Mouse (Mus musculus): ENCODE results near the gene Immp2l.

Immp2l gene

DNA sequence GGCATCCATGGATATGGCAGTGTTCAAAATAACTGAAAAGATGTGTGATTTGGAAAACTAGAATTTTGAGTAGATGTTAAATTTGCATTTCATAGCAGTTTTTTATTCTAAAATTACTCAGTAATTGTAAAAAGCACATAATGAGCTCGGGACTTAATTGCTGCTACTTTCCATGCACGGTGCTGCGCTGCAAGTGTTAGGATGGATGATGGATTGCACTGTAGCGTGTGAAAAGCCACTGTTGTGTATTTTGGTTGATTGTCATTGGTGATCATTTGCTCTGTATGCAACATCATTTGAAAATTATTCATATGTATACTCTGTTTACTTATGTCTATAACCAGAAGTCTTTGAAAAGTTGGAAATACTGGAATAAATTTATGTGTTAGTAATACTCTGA, 394.1 kb downstream of the Immp2l start:
- no peak for DNase-seq (ENCODE audit: low read depth in 2 of 2, low spot score in 2 of 2)

DNA sequence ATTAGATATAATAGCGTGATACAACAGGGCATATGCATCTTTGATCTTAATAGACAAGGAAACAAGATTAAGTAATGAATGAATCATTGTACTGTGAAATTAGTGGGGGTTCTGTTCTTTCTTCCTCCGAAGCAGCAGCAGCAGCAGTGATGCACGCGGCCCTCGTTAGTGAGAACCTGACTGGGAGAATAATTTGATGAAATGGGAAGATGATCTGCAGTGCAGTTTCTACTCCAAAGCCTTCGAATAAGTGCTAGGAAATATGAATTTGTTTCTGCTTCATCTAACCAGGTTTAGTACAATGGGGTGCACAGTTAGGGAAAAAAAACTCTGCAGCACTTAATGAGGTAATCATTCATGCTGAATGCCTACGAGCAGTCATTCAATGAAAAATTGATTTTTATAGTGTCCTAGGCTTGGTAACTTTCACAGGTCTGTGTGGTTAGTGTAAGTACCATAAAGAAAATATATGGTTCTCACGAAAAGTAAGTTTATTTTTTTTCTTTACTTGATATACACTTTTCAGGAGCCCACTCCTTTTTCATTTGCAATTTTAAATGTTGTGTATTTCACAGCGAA, 401.3 kb downstream of the Immp2l start:
- no peak for DNase-seq (ENCODE audit: low read depth in 2 of 2, low spot score in 2 of 2)

DNA sequence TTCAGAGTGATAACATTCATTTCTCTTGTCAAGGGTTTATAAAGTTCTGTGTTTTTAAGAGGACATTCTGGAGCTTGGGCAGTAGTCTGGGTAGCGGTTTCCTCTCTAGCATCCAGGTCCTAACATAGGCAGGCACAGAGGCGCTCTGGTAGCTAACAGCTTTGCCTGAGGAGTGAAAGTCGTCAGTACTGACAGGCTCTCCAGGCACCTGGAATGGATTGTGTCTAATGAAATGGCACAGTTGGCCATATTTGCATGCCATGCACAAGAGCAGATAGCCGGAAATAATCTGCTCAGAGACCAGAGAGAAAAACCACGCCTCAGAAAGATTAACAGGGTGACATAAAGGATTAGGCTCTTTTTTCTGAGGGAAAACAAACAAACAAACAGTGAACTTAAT, 403.6 kb downstream of the Immp2l start:
- DNase-seq (ENCODE audit: low read depth in 2 of 2, low spot score in 2 of 2), result no peak

DNA sequence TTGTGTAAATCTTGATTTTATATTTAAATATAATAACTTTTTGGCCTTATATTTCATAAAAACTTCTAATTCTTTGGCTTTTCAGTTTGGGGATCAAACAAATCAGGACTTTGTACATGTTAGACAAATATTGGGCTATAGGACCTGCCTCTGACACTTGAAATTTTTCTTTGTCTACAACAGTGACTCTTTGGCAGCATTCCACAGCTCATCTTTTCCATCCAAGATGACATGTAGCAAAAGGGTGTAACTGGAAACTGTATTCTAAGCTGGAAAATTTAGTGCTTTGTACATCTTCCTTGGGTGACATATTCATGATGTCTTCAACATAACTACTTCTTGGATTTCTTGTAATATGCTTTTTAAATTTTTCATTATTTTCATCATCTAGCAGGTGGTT, 404.9 kb downstream of the Immp2l start:
- no peak for DNase-seq (ENCODE audit: low read depth in 2 of 2, low spot score in 2 of 2)

DNA sequence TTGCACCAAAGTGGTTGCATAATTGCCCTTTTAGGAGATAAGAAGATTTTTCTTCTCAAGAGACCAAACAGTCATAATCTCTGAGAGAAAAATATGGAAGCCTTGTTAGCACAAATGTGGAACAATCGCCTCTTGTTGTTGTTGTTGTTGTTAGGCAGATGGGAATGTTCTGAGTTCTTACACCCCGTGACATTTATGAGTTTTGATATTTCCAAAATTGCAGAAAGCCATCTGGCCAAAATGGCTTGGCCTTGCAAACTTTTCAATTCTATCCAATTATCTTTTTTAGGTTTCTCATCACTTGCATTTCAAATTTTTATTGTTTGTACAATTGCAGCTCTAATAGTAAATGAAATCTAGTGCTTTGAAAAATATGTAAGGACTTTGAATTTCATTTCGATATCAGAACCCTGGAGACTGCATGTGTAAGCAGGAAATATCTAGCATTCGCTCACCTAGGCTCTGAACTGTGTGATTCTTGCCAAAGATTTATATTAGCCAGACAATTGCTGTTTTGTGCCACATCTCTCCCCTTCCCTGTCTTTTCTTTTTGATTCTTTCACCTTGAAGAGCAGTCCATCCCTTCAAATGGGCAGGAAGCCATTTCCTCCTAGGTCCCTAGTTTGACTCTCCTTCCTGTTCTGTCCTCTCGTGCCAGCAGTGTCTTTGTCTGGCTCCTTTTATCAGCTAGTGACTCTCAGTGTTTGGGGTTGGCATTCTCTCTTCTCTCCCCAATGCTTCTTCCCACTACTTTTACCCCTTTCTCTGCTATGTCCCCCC, 412.5 kb downstream of the Immp2l start:
- no peak for DNase-seq (ENCODE audit: low read depth in 2 of 2, low spot score in 2 of 2)

DNA sequence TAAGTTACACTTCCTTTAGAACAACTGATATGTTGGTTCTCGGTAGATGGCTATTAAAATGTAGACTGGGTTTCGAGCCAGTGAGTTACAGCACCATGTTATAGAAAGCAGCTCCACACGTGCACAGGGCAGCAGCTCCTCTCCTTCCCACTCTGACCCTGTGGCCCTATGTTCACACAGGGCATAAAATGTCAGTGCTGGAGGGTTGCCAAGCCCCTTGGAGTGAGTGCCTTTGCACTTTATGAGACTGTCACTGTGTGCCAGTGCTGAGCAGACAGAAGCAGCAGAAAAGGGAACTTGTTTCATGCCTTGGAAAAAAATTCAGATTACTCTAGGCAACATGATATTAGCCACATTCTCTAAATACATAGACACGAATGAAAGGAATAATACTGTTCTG, 414.6 kb downstream of the Immp2l start:
- no peak for DNase-seq (ENCODE audit: low read depth in 2 of 2, low spot score in 2 of 2)

DNA sequence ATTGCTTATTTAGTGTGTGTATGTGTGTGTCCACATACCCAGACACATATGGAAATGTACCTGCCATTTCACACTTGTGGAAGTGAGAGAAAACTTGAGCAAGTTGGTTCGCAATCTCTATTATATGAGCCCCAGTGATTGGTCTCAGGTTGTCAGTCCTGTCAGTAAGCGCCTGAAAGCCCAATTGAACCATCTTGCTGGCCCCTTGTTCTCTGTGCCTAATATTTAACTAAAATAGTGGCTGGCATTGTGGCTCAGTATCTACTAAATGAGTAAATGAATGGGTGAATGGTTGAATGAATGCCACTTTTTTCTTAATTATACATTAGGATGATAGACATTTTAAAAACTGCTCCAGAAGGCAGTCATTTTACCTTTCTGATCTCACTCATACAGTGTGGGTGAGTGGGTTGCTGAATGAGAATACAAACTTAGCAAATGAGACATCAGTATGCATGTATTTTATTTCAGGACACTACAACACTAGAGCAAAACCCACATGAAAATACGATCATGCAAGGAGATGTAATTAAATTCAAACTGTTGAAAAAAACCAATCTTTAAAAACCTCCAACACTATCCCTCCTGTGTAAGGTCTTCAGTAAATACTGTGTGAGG, 444.6 kb downstream of the Immp2l start:
- DNase-seq (ENCODE audit: low read depth in 2 of 2, low spot score in 2 of 2), result no peak

DNA sequence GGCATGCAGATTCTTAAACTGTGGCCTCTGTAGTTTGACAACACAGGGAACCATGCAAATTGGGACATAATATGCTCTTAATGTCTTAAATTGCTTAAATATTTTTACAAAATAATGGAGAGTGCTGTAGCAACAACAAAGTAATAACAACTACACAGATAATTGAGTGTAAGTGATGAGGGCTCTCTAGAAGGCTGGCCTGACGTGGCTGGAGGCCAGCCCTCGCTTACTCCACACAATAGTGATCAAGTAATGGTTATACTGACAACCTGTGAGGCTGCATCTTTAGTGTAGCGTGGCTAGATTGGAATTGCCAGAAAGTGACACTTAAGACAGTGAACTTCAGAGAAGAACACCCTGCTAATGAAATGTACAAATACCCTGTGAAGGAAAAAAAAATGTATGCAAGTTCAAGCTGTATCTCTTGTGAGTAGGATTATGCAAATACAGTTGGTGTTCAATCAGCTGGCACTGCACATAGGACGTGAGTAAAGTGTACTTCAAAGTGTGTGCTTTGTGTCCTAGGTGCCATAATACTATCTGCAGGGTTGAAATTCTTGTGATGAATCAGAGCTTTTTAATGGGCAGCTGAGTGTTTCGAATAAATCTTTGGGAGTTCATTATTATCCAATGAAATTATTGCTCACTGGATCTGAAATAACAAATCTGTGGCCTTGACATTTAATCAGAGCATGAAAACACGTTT, 445.4 kb downstream of the Immp2l start:
- no peak for DNase-seq (ENCODE audit: low read depth in 2 of 2, low spot score in 2 of 2)

DNA sequence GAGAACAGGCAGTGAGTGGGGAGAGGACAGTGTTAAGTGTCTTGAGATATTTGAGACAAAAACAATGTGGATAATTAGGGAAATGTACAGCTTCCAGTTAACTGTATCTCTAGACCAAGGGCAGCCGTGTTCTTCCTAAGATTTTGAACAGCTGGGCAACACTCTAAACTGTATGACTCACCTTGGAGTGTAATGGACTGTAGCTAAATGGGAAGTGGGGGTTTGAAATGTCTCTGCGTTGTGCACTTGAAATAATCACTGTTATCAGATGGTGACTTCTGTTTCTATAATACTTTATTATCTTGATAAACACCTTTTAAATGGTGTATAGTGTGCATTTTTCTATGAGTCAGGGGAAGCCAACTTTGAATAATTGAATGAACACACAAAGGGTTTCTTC, 457.6 kb downstream of the Immp2l start:
- DNase-seq (ENCODE audit: low read depth in 2 of 2, low spot score in 2 of 2), result no peak

DNA sequence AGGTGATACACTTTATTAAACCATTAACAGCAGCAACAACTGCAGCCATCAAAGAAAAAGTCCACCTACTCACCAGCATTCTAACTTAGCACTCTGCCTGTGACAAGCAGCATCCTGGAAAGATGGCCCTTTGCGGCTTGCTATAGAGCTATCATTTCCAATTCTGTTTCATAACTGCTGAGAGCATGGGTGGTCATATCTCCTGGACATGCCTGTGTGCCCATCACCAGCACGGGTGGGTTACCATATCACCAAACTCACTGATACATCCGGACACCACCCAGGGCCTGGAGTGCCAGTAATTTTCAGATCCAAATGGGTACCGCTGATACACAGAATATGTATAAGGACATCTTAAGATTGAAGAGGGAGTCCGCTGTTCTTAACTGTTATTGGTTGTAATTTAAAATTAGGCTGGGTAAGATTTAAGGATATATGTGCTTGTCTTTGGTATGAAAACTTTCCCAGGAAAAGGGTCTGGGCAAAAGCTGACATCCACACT, 459.3 kb downstream of the Immp2l start:
- DNase-seq (ENCODE audit: low read depth in 2 of 2, low spot score in 2 of 2), result no peak

DNA sequence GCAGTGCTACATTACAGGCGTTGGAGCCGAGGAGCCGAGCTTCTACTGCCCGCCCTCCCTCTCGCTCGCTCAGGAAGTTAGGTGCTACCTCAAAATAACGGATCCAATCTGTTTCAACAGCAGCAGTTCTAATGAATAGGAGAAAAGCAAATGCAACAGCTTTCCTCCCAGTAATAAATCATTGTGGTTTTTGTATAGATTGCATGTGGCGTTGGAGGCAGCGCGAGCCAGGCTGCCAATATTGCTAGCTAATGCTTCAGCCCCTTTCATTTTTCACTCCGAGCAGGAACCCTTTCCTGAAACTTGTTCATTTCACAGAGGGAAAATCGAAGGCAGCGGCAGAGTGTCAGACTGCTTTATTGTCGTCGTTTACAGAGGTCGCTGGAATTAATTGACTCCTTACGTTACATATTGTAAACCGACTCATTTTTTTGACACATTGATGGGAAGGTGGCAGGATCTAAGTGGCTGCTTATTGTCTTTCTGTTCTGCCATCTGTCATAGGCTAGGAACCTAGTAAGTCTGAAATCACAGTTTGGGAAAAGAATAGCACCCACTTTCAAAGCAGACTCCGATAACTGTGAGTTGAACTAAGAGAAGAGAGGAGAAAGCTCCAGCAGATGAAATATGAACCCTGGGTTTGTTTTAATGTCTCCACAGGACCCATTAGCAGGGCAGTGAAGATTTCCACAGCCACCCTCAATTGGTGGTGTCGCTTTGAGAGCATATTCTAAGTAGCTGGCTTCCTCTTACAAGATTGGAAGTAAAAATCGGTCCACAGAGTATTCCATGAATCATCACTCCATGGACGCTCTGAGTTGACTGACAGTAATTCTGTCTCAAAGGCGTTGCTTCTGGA, 459.9 kb downstream of the Immp2l start:
- no peak for DNase-seq (ENCODE audit: low read depth in 2 of 2, low spot score in 2 of 2)

DNA sequence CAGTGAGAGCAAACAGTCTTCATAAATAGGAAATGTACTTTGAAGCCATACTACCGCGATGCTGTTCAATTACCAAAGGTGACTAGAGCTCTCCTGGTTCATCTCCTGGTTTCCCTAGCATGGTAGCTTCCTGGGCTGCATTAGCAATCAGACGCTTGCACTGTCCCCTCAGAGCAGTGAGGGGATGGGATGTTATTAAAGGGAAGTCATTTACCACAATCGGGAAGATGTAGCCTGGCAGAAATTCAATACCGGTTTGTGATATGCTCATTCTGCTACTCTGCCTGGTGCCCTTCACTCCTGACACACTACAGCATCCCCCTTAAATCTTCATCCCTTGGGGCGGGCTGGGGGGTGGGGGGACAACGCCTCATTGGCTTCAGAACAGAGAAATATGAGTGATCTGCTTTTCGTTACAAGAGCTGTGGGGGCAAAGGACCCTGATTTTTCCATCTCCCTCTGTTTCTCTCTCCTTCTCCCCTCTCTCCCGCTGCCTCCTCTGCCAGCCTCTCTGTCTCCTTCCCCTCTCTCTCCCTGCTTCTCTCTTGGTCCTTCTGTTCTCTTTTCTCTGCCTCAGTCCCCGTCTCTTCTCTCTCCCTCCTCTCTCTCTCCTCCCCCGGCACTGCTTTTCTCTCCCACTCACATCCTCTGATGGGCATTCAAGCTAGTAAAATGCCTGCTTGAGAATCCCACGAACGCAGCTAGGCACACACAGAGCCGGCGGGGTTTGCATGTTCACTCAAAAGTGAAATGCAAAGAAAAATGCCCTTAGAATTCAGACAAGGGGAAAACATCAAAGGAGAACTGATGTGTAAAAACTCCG, 461.0 kb downstream of the Immp2l start:
- no peak for DNase-seq (ENCODE audit: low read depth in 2 of 2, low spot score in 2 of 2)

DNA sequence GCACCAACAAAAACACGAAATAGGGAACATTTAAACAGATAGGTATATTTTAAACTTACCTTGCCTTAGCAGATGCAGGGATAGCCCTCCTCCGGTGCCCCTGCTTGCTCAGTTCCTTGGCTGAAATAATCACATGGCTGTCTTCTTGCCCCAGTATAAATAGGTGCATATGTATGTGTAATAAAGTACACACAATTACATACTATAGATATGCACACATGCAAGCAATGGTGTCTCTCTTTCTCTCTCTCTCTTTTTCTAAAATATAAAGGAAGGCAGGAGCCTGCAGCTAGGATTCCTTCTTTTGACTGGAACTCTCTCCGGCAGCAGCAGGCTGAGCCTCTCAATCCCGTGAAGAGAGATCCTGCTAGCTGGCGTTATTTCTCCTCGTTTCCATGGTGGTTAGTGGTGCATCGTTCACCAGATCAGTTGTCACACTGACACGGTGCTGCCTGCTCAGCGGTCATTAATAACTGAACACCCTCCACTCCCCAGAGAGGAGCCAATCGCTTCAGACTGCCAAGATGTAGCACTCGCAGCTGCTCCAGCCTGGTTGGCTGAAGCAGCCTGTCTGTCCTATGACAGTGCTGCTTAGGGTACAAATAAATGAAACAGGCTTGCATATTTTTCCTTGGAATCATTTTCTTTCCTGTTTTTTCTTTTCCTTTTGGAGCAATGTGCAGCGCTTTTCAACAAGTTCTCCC, 461.8 kb downstream of the Immp2l start:
- no peak for DNase-seq (ENCODE audit: low read depth in 2 of 2, low spot score in 2 of 2)

DNA sequence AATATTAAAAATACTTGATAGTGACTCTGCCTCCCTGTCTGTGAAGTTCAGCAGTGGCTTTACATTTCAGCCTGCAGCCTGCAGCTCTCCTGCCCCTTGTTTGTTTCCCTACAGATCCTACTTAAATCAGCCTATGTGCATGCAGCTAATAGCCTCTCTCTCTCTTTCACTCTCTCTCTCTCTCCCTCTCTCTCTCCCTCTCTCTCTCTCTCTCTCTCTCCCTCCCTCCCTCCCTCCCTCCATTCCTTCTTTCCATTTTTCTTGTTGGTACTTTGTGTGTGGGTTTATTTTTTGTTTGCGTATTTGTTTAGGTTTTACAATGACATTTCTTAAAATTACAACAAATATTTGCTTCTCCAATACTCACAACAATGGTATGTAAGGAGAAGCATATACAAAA, 462.4 kb downstream of the Immp2l start, which contains the start of gene Lrrn3:
Lrrn3 (minus strand) TSS at position 101 of the 400 bp plus-strand sequence.
- no peak for DNase-seq (ENCODE audit: low read depth in 2 of 2, low spot score in 2 of 2)

DNA sequence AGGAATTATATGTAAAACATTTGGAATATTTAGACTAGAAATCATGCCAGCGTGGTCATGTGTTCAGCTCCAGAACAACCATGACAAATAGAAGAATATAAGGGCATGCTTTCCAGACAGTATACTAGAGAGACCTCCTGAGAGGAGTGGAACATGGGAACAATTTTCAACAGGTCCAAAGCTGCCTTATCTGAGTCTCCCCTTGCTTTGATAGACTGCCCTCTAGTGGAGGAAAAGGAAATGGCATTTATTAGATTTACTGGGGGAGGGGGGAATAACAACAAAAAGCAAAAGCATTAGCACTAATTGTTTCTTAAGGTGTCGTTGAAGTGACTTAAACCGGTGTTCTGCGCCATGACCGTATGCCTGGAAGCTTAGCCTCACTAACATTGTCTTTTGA, 463.1 kb downstream of the Immp2l start:
- peak in 1 of 2 experiments; percentile 29 for DNase-seq (ENCODE audit: low read depth in 2 of 2, low spot score in 2 of 2)

DNA sequence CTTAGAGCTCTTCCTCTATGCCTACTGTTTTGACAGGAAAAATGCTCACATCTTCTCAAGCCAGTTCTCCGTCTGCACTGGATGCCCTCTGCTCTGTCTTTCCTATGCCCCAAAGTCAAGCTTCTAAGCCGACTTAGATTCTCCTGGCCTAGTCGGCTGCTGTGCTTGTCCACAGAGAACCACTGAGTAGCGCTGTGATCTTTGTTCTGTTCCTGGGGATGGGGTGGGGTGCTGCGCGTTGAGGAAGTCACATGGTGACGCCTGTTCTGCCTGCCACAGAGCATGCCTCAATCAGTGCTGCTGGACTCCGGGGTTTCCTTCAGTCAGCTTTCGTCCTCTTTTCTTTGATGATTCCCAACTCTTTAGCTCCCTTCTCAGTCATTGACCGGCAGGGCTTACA, 470.7 kb downstream of the Immp2l start:
- DNase-seq (ENCODE audit: low read depth in 2 of 2, low spot score in 2 of 2), result peak in 1 of 2 experiments; percentile 18

DNA sequence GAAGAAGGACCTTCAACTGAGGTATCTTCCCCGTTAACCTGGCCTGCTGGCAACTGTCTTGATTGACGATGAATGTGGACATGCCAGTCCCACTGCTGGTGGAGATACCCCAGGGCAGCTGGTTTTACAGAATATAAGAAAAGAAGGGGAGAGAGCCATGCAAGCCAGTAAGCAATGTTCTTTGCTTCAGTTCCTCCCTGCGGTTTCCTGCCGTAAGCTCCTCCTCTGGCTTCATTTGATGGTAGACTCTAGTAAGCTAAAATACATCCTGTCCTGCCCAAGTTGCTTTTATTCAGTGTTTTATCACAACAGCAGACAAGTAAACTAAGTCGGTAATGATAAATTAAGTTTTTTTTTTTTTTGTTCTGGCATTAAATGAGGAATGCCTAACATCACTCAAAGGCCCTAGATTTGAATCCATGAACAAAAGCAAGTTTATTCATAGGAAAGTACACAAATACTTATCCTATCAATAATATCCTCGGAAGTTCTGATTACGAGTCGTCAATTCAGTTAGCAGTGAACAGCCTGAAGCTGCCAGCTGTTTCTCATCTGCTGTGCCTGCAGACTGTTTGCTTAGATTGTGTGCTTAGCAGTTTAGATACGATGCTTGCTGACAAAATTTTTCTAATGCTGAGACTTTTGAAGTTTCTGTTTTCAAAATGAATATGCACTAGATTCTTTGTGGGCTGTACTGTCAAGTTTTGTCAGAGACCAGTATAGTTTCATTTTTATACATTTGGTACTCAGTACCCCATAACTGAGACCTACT, 476.3 kb downstream of the Immp2l start:
- peak in 1 of 2 experiments; percentile 19 for DNase-seq (ENCODE audit: low read depth in 2 of 2, low spot score in 2 of 2)

DNA sequence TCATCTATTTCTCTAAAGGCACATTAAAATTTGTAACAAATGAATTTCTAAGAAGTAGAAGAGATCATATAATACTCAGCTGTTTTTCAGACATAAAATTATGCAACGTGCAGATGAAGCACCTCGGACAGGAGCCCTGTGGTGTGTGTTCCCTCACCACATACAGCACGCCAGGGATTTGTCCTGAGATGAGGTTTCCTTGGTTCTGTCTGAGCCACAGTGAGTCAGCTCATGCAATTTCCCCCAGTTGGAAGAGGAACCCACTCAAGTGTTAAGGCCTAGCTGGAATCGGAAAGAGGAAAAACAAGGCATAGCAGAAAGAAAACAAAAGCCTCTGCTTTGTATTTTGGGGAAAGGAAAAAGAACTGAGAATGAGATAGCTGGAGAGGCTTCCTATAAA, 484.7 kb downstream of the Immp2l start:
- DNase-seq (ENCODE audit: low read depth in 2 of 2, low spot score in 2 of 2), result no peak
